ENCODE assay signal across 16 mouse cellular contexts in genomic region chr16:92601270-92601826, GRCm38 (mm10).
"Had no signal": no experiment of that assay in that cellular context is flagged by ENCODE, and none has a peak within 500 bp of the region (broad histone marks: within the 10 kb centered on the region; RNA-seq: fewer than 3 reads in every experiment).

No protein-coding gene starts in this region.

- H3K27ac ChIP-seq: neural tube, embryonic 12.5 days; neural tube, embryonic 13.5 days; neural tube, embryonic 15.5 days; stomach, embryonic 15.5 days; stomach, postnatal 0 days had no signal

- H3K9me3 ChIP-seq: neural tube, embryonic 12.5 days; neural tube, embryonic 13.5 days; neural tube, embryonic 15.5 days; stomach, embryonic 15.5 days had no signal

- H3K36me3 ChIP-seq: neural tube, embryonic 12.5 days; neural tube, embryonic 13.5 days; neural tube, embryonic 15.5 days; stomach, embryonic 15.5 days had no signal

- H3K9ac ChIP-seq: neural tube, embryonic 12.5 days; neural tube, embryonic 13.5 days; neural tube, embryonic 15.5 days; stomach, embryonic 15.5 days had no signal

- H3K27me3 ChIP-seq: stomach, embryonic 15.5 days had no signal

- H3K4me1 ChIP-seq: neural tube, embryonic 13.5 days had no signal

- H3K4me2 ChIP-seq: neural tube, embryonic 12.5 days; neural tube, embryonic 13.5 days; neural tube, embryonic 15.5 days; stomach, embryonic 15.5 days had no signal

- DNase-seq: retina, postnatal 1 day; right cerebral cortex, adult 18-20 months; right cerebral cortex, postnatal 14 days; right cerebral cortex, postnatal 25 days; right cerebral cortex, postnatal 4 days; spleen, adult 18-20 months; thymus, adult 18-20 months; thymus, adult 2 months; thymus, postnatal 14 days; thymus, postnatal 25 days; thymus, postnatal 4 days had no signal

- H3K4me3 ChIP-seq: neural tube, embryonic 12.5 days; neural tube, embryonic 13.5 days; neural tube, embryonic 15.5 days; stomach, embryonic 15.5 days had no signal
